Mouse (Mus musculus): ENCODE measurements around the gene Shank1.
"Not testable (repeated sequence)": the region's sequence is repeated elsewhere in the genome, so short reads cannot be mapped to it uniquely, and the experiment has no call there.

Gene Shank1

DNA sequence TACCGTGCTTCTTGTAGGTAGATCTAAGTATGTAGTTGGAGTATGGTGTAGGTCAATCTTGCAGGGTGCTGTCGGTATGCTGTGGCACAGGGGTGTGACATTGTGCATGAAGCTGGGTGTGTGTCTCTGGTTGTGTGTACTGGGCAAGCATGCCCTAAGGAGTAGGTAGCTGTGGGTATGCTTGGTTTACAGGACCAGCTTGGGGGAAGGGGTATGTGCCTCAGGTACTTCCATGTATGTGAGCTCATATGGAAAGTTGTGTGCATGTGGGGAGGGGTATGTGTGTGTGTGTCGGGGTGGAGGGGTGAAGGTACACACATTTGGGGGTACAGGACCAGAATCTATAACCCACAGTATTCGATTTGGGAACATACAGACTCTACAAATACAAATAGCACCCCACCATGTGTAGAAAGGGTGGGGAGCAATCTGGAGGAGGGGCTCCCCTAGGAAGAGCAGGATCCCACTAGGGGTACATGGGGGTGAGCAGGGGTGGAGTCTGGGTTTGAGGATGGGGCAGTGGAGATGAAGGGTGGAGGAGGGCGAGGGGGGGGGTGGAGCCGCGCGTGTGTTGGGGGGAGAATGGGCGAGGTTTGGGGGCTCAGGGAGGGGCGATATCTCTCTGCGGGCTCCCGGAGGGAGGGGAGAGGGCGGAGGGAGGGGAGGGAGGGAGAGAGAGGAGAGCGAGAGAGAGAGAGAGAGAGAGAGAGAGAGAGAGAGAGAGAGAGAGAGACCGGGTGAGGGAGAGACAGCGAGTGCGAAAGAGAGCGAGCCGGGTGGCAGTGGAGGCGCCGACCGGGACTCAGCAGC, at the start of gene Shank1:
Shank1 (plus strand) TSS at position 779 of the 810 bp plus-strand sequence.
- DNase-seq, result no peak

DNA sequence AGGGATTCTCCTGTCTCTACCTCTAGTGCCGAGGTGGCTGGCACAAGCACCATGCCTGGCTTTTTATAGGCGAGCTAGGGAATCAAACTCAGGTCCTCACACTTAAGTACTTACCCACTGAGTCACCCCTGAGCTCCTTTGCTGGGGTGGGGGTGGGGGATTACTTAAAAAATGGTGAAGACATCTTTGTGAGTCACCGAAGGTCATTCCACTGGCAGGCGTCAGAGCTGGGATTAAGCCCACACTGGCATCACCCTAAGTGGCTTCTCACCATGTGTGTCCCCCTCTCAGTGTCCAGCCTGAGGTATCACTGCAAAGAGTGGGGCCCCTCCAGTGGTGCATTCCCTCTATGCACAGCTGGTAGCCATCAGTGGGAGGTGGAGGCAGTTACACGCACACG, 49.6 kb upstream of the Shank1 start:
- no peak for DNase-seq

DNA sequence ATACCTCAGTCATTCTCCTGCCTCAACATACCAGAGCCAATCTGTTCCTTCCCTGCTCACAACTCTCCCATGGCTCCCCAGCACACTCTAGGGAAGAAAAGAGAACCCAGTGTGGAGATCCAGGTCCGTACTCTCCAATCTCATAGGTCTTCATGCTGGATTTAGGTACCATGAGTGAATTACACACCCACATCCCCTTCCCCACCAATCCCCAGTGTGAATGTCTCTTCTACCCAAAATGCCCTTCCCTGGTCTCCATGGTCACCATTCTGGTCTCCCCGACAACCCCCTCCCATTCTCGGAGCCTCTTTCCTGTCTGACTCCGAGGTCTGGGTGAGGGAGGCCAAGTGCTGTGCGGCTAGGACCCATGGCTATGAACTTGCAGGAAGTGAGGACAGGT, 48.9 kb upstream of the Shank1 start, which contains the start of gene Gm15517:
Gm15517 (plus strand) TSS at position 301 of the 400 bp plus-strand sequence.
- DNase-seq, result no peak

DNA sequence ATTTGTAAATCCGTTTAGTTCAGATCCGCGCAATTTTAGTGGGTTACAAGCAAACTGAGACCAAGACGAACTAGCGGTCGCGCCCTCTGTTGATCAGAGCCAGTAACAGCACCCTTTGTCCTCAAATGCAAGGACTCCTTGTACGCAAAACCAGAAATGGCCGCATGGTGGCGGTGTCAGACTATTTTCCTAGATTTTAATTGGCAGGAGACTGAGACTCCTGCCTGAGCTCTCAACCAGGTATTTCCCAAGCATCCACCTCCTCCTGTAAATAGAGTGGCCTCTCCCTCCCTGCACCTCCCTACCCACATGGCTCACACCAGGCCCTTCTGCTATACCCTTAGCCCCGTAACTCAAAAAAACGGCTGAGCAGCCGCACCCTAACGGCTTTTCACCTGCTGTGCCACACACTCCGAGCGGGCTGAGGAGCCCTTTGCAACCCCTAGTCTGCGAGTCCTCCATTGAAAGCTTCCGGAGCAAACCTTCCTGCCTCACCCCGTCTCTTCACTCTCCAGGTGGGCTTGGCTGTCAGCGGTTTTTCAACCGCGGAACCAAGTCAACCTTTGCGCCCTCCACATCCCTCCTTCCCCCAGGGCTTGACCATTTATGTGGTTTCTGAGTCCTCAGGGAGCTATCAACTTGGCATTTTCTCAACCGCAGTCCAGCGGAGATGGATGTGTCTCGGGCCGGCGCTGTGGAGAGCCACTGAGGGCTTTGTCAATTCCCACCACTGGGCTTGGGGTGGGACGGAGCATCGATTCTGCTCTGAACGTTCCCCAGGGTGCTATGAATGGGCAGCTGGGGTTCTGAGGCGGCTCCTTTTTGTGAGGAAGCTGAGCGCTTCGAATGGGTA, 47.0 kb upstream of the Shank1 start:
- DNase-seq, result peak; percentile 98

DNA sequence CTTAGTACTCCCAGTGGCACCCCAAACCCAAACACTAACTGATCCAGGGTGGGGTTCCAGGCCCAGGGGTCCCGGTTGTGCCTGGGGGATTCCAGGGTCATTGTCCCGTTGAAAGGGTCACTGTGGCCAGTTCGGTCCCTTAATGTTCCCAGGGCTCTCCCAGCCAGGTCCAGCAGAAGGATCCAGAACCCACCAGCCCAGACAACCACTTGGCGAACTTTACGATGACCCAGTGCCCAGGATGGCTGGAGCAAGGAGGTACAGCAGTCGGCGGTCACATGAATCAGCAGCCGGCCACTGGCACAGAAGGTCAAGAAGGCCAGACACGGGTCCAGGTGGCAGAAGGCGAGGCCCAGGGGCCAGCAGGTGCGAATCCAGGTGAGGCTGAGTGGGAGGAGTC, 41.9 kb upstream of the Shank1 start:
- no peak for DNase-seq

DNA sequence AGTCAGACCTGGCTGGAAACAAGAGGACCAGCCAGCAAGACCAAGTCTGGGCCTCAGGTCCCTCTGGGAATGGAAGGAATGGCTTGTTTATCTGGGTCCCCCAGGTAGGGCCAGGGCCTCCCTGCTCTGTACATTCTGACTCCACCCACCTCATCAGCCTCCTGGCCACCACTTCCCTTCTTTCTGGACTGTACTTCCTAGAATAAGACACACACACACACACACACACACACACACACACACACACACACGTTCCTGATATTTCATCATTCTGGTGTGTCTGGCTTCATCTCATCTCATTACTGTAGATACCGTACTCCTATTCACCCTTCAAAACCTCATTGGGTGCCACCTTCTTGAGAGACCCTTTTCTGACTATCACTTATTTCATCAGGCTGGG, 40.7 kb upstream of the Shank1 start:
- DNase-seq, result no peak

DNA sequence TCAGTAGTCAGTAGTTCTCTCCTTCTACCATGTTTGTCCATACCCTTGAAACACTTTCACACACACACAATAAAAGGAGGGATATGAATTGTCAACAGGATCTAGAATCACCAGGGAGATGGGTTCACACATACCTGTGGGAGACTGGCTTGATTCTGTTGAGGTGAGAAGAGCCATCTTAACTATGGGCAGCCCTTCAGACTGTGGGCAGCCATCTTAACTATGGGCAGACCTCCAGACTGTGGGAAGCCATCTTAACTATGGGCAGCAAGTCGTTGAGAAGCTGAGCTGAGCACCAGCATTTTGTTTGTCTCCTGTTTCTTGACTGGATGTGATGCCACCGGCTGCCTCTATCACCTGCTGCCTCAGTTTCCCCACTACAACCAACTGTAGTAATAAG, 38.7 kb upstream of the Shank1 start:
- DNase-seq, result peak; percentile 12

DNA sequence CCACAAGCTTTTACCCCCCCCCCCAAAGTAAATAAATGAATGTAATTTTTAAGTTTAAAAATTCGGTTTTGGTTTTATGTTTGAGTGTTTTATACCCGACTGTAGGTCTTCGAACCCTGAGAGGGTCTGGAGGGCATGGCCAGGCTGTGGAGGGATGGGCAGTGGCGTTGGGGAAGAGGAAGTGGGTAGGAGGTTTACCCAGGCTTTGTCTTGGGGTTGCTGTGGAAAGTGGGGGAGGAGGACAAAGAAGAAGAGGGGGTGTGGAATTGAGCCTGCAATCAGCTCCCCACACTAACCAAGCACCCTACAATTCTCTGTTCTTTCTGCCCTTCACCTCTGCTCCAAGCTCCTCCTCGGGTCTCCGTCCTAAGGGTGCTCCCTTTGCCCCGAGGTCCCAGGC, 37.5 kb upstream of the Shank1 start:
- no peak for DNase-seq

DNA sequence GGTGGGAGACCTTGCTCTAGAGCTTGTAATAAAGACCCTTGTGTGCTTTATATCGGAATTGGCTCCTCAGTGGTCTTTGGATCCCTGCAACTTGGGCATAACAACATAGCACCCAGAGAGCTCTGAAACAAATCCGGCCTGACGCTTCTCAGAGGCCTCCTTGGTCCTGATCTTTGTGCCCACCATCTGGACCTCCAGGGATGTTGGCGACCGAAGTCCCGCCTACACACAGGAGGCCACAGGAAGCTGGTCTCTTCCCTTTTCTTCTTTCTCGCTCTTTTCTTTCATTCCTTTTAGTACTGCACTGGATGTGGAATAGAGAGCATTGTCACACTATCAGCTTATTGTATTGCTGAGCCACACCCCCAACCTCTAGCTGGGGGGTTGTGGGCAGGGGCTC, 36.6 kb upstream of the Shank1 start:
- no peak for DNase-seq

DNA sequence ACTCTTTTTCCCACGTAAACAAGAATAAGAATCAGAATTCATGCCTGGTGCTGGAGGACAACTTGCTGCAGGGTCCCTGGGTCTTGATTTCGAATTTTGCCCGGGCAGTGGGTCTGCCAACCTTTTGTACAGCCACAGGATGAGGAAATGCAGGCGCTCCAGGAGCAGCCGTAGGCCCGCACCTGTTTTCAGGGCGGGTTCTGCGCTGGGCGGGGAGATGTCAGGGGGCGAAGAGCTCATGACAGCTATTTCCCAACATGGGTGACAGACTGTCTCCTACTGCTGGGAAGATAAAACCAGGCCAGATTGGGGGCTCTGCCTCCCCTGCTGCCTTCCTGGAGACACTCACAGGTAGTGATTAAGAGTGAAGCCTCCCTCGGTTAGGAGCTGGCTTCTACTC, 36.0 kb upstream of the Shank1 start:
- no peak for DNase-seq

DNA sequence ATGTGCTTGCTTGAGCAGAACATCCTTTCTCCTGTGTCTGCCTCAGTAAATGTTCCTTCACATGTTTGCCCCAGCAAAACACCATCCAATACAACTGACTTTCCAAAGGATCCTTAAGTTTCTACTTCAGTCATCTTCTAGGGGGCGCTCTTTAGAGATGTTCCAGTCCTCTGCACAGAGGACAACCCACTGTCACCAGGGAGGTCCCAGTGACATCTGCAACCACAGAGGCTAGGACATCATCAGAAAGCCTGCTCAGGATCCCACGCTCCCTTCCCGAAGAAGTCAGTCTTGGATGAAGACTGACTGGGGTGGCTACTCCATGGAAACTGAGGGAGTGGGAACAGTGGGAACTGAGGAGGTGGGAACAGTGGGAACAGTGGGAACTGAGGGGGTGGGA, 34.5 kb upstream of the Shank1 start:
- no peak for DNase-seq

DNA sequence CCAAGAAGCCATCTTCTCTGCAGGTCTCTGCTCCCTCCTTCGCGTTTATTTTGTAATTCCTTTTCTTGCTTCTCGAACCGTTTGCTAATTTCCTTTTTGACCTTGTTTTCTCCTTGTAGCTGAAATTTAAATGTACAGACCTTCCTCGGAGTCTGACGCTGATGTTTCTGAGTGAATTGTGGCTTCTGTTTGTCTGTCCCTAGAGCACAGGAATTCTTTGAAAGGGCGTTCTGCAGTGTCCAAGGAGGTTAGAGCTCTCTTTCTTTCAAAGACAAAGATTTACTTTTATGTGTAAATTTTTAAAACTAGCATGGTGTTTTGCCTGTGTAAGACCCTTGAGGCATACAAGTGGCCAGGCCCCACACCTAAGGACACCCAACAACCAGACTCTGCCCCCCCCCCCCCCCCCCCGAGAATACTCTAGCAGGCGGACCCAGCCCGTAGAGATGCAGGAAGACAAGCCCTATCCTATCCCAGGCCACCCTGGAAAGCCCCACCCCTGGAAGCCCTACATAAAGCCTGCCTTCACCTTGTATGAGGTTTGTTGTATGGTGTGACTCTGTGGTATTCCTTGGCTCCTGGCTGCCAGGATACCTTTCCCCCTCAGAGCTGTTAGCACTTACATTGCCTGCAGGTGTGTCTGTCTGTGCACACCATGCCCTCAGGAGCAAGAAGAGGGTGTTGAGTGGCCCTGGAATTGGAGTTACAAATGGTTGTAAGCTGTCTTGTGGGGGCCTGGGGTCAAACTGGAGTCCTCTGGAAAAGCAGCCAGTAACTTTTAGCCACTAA, 33.4 kb upstream of the Shank1 start:
- no peak for DNase-seq

DNA sequence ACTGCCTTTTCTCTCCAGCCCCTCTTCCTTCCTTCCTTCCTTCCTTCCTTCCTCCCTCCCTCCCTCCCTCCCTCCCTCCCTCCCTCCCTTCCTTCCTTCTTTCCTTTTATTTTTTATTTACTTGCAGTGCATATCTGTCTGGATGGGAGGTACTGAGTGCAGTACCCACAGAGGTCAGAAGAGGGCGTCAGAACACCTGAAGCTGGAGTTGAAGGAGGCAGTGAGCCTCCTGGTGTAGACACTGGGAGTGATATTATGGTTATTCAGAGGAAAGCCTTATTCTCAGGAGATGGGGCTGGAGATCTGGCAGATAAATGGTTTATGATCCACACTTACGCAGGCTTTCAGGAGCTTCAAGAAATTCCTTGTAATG, 32.8 kb upstream of the Shank1 start:
- peak; percentile 56 for DNase-seq

DNA sequence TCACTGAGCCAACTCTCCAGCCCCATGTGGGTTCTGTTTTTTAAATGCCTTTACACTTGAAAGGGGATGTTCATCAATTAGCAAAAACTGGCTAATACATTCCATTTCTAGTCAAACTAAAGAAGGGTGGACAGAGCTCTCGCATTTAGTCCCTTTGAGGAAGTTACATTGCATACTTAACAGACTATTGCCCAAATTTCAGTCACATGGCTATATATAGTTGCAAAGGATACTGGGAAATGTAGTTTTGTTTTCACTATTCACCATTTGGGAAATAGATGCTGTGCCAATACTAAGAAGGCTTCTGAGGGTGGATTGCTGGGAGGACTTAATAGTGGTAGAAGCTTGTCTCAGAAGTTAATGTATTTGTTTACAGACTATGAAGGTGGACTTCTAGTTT, 29.1 kb upstream of the Shank1 start:
- peak; percentile 12 for DNase-seq

DNA sequence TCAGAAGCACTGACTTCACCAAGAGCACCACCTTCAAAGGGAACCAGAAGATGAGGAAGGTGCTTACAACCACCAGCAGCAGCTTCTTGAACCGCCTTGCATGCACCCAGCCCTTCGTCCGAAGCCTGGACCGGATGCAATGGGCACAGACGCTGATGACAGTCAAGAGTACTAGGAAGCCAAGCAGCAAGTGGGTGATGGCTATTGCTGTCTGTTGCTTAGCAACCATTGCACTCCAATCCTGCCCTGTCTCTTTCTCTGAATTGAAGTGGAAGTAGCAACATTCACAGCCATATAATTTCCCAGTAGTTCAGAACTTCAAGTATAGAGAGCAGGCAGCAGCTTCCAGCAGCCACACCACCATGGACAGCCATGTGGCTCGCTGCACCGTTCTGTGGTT, 28.5 kb upstream of the Shank1 start:
- no peak for DNase-seq

DNA sequence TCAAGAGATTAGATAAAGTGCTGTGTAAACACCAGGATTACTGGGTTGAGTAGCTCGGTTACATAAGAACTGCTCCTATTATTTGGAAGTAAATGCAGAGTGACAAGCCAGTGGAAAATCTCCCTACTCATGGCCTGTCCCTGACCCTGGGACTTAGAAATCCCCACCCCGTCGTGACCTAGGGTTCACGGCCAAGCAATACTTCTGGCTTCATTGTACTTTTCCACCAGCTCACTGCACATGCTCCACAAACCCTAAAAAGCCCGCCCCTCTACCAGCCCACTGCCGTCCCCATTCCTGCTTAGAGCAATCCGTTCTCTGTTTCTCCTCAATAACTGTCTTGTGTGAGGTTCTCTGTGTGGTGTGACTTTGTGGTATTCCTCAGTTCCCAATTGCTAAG, 22.3 kb upstream of the Shank1 start:
- DNase-seq, result peak; percentile 35

DNA sequence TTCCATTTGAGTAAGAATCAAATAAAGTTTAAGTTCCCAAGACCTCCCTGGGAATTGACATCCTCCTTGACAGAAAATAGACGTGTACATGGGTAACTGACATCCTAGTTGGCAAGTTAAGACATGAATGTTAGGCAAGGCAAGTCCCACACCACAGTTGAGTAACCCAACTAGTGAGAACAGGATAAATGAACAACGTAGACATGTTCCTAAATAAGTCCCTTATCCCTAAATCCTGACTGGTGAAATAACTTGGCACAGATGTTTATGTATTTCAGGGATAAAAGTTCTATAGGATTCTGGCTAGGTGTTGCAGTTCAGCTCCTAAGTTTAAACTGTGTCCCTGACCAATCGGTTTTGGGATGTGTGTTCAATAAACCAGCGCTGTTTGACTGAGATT, 19.1 kb upstream of the Shank1 start:
- no peak for DNase-seq

DNA sequence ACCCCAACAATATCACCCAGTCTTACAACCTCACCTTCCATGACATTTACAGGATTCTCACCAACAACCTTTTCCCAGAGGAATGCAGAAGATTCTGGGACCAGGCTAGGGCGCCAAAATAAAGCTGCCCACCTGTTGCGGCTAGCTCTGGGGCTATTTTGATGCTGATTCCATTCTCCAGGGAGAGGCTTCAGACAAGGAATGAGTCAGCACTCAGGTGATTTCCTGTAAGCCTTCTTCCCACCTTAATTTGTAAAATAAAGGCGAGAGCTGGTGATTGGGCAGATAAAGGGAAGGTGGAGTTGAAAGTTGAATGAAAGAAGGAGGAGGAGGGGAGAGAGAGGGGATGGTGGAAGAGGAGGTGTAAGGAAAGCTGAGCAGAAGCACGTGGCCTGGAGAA, 18.6 kb upstream of the Shank1 start:
- no peak for DNase-seq

DNA sequence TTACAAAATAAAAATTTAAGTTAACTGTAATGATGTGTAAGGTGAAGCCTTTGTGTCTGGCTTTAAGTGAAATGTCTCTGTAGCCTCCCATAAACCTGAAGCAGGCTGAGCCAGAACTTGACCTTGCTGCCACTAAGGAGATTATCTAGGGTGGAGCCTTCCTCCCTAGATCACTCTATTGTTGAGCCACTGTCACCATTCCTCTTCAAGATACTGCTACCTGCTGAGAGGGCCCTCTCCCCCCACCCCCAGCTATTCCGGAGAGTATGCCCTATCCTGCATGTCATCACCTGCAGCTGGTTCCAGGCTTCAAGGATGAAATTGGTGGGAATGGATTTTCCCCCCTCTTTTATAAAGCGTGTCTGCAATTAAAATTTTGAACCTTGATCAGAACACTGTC, 12.6 kb upstream of the Shank1 start:
- DNase-seq, result not testable (repeated sequence)

DNA sequence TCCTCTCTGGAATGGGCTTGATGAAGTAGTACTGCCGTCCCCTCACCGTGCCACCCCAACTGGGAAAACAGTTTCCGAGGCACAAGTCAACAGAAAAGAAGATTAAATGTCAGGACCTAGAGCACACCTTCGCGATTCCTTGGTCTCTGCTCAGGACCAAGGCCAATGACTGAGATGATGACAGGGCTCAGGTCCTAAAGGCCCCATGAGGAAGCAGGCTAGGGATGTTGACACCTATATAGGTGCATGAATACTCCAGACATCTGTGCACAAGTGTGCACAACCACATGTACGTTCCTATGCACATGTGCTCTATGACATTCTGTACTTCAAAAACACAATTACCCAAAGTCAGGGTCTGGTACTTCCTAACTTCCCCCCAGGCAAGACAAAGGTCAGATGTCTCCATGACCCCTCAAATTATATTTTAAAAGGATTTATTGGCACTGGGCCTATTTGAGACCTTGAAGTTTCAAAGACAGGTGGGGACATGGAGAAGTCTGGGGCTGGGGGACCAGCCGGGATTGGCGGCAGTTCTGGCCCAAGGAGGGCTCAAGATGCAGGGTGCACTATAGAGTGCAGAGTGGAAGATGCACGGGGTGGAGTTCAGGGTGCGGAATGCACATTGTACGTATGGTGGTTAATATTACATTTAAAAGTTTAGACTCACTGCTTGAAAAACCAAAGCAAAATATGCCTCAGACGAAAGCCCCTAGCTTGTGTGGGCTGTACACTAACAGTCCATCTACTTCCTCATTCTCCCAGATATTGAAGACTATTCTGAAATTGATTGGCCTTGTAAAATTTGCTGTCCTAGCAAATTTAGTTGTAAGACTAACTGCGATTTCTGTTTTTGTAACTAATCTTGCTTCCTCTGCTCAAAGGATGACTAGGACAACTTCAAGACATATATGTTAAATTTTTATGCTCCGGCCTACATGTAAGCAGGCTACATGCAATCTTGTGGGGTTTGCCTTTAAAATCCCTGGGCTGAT, 6.4 kb upstream of the Shank1 start:
- DNase-seq, result no peak

DNA sequence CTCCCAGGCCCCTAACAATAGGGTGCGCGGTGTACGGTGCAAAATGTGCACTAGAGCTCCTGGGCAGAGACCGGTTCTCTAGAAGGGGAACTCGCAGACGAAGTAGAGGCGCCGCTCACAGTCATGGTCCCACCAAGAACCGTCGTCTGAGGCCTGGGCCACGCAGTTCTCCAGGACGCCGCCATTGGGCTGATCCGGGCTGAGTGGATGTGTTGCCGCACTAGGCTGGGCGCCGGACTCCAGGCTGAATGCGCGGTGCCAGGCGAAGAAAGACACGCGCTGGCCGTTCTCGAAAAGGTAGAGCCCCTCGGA, 5.6 kb upstream of the Shank1 start:
- no peak for DNase-seq

All from lung, postnatal 36 days (tissue).